Mouse (Mus musculus) liver (tissue): ENCODE measurements at regions not wholly inside any gene's neighbourhood (a gene's known extent, or its start where the extent isn't known, plus 50 kb on each side); places are given as distances from the start of the nearest gene placed in this dataset.
"Not testable (repeated sequence)": the region's sequence is repeated elsewhere in the genome, so short reads cannot be mapped to it uniquely, and the experiment has no call there.

Source experiments
- DNase-seq: peaks from one replicate; pipeline ENCODE4 v3.0.0-alpha.2; 2020; ENCODE audit warnings: mixed read lengths

- DNase-seq = no peak
Measured at GRCm38 (mm10) chr13:44626806-44627205, 102.5 kb upstream of the Jarid2 start.

GRCm38 (mm10) chr13:44630061-44630460 is 99.2 kb upstream of the Jarid2 start:
- no peak for DNase-seq

- no peak for DNase-seq
Measured at GRCm38 (mm10) chr13:44634616-44635015, 94.7 kb upstream of the Jarid2 start.

- DNase-seq = peak; percentile 28
Measured at GRCm38 (mm10) chr13:44635221-44636007, 93.9 kb upstream of the Jarid2 start.

GRCm38 (mm10) chr13:44636008-44636335 is 93.3 kb upstream of the Jarid2 start:
- DNase-seq = no peak

- DNase-seq = no peak
Measured at GRCm38 (mm10) chr13:44642361-44642760, 86.9 kb upstream of the Jarid2 start.

- no peak for DNase-seq
Measured at GRCm38 (mm10) chr13:44650052-44650451, 79.2 kb upstream of the Jarid2 start.

- DNase-seq = no peak
Measured at GRCm38 (mm10) chr13:44651259-44652238, 77.7 kb upstream of the Jarid2 start.

- DNase-seq = no peak
Measured at GRCm38 (mm10) chr13:44657905-44658414, 71.3 kb upstream of the Jarid2 start.

- peak; percentile 36 for DNase-seq
Measured at GRCm38 (mm10) chr13:44659861-44660260, 69.4 kb upstream of the Jarid2 start.

GRCm38 (mm10) chr13:44663062-44663461 is 66.2 kb upstream of the Jarid2 start:
- peak; percentile 73 for DNase-seq

GRCm38 (mm10) chr13:44663730-44664129 is 65.5 kb upstream of the Jarid2 start:
- no peak for DNase-seq

GRCm38 (mm10) chr13:44669761-44670160 is 59.5 kb upstream of the Jarid2 start:
- DNase-seq = no peak

GRCm38 (mm10) chr13:44673337-44673966 is 55.8 kb upstream of the Jarid2 start:
- no peak for DNase-seq

- DNase-seq = no peak
Measured at GRCm38 (mm10) chr13:44673967-44674357, 55.3 kb upstream of the Jarid2 start.

GRCm38 (mm10) chr13:44674926-44675650 is 54.2 kb upstream of the Jarid2 start:
- no peak for DNase-seq

- no peak for DNase-seq
Measured at GRCm38 (mm10) chr13:44676041-44676440, 53.2 kb upstream of the Jarid2 start.

GRCm38 (mm10) chr13:44678121-44678520 is 51.2 kb upstream of the Jarid2 start:
- no peak for DNase-seq

GRCm38 (mm10) chr13:44679457-44679856 is 49.8 kb upstream of the Jarid2 start:
- DNase-seq = not testable (repeated sequence)
